Mouse (Mus musculus) MEL (cell line): ENCODE data around the gene Fam213a. TPM values are rescaled to one million over a fixed set of nuclear protein-coding genes. Genes with fewer than 3 reads are reported as not detected.

Source experiments
- CHD2 ChIP-seq: IDR thresholded peaks from 2 replicates; pipeline ENCODE4 v1.6.1; 2011; ENCODE audit warnings: low read length, improper control_type of control experiment
- CTCF ChIP-seq, 3 experiments: IDR thresholded peaks in 2 of 3; conservative IDR thresholded peaks in 1 of 3; 2 replicates each; pipeline ENCODE4 v1.5.1; 2011 to 2012; ENCODE audit warnings: low read length in 3 of 3, low read depth in 2 of 3, mild to moderate bottlenecking in 2 of 3, improper control_type of control experiment in 1 of 3, inconsistent platforms in 1 of 3, mixed read lengths in 1 of 3, moderate library complexity in 1 of 3; ENCODE audit not compliant: control insufficient read depth in 1 of 3, insufficient read depth in 1 of 3, poor library complexity in 1 of 3, severe bottlenecking in 1 of 3
- ELF1 ChIP-seq: IDR thresholded peaks from 2 replicates; pipeline ENCODE4 v1.6.1; 2014; ENCODE audit warnings: low read depth, mild to moderate bottlenecking, inconsistent platforms, low read length, improper control_type of control experiment, moderate library complexity
- EP300 ChIP-seq, 2 experiments: IDR thresholded peaks; 2 replicates each; pipeline ENCODE4 v1.6.1; 2011; ENCODE audit warnings: improper control_type of control experiment in 2 of 2, low read length in 2 of 2, low read depth in 1 of 2, mild to moderate bottlenecking in 1 of 2
- MAFK ChIP-seq: IDR thresholded peaks from 2 replicates; pipeline ENCODE4 v1.6.1; 2011; ENCODE audit warnings: low read depth, mild to moderate bottlenecking, low read length, improper control_type of control experiment, borderline replicate concordance
- MYC ChIP-seq: IDR thresholded peaks from 2 replicates; pipeline ENCODE4 v1.6.1; 2011; ENCODE audit warnings: low read depth, mild to moderate bottlenecking, low read length, improper control_type of control experiment, moderate library complexity
- NRF1 ChIP-seq: IDR thresholded peaks from 2 replicates; pipeline ENCODE4 v1.6.1; 2014; ENCODE audit warnings: low read depth, mild to moderate bottlenecking, inconsistent platforms, low read length, improper control_type of control experiment, moderate library complexity; ENCODE audit not compliant: poor library complexity, insufficient read depth, severe bottlenecking
- RCOR1 ChIP-seq: IDR thresholded peaks from 2 replicates; pipeline ENCODE4 v1.6.1; 2012; ENCODE audit warnings: low read depth, mild to moderate bottlenecking, inconsistent platforms, low read length, improper control_type of control experiment
- SIN3A ChIP-seq: IDR thresholded peaks from 2 replicates; pipeline ENCODE4 v1.6.1; 2012; ENCODE audit warnings: low read length, improper control_type of control experiment, inconsistent platforms
- SMC3 ChIP-seq: IDR thresholded peaks from 2 replicates; pipeline ENCODE4 v1.6.1; 2011; ENCODE audit warnings: low read depth, low read length, improper control_type of control experiment
- TAL1 ChIP-seq: IDR thresholded peaks from 2 replicates; pipeline ENCODE4 v1.6.1; 2012; ENCODE audit warnings: mild to moderate bottlenecking, inconsistent platforms, low read length, moderate library complexity, mixed read lengths
- TCF12 ChIP-seq: IDR thresholded peaks from 2 replicates; pipeline ENCODE4 v1.6.1; 2014; ENCODE audit warnings: low read depth, mild to moderate bottlenecking, inconsistent platforms, low read length, improper control_type of control experiment, moderate library complexity
- UBTF ChIP-seq: IDR thresholded peaks from 2 replicates; pipeline ENCODE4 v1.6.1; 2012; ENCODE audit warnings: low read depth, mild to moderate bottlenecking, inconsistent platforms, low read length, improper control_type of control experiment, moderate library complexity, borderline replicate concordance; ENCODE audit not compliant: insufficient read depth
- USF2 ChIP-seq, 2 experiments: IDR thresholded peaks; 2 replicates each; pipeline ENCODE4 v1.6.1; 2011 to 2012; ENCODE audit warnings: improper control_type of control experiment in 2 of 2, low read length in 2 of 2, borderline replicate concordance in 1 of 2, inconsistent platforms in 1 of 2, low read depth in 1 of 2, mild to moderate bottlenecking in 1 of 2; ENCODE audit not compliant: insufficient read depth in 1 of 2
- ZKSCAN1 ChIP-seq: IDR thresholded peaks from 2 replicates; pipeline ENCODE4 v1.6.1; 2012; ENCODE audit warnings: low read depth, mild to moderate bottlenecking, inconsistent platforms, low read length, improper control_type of control experiment, moderate library complexity
- ZMIZ1 ChIP-seq: IDR thresholded peaks from 2 replicates; pipeline ENCODE4 v1.6.1; 2012; ENCODE audit warnings: low read depth, mild to moderate bottlenecking, inconsistent platforms, low read length, improper control_type of control experiment, moderate library complexity
- polyA plus RNA-seq, 2 experiments: library from polyadenylated mRNA; stranded (reverse) in 1 of 2; unstranded in 1 of 2; fragments of >175 nt in 1 of 2; fragments of >200 nt in 1 of 2; gene quantifications; 2 replicates each; pipeline versions ENCODE4 v1.2.1 to v1.2.4; 2012; ENCODE audit warnings: low replicate concordance in 2 of 2, low read depth in 1 of 2; ENCODE audit not compliant: insufficient read length in 2 of 2, insufficient read depth in 1 of 2, missing spikeins in 1 of 2
- total RNA-seq: library from RNA; depleted of rRNA; stranded (reverse); fragments of 300-350 nt; gene quantifications from 2 replicates; pipeline ENCODE4 v1.2.3, GENCODE M21; 2012; rRNA removed

Gene Fam213a
- total and polyA plus RNA-seq, 3 experiments: 19.2 to 28.5 TPM; not detected in 1

- TF ChIP-seq MYC (no peak), MAFK (no peak), ZMIZ1 (no peak), NRF1 (no peak), ZKSCAN1 (no peak), USF2 (IDR thresholded peaks at IDR 0.05; ENCODE audit: borderline replicate concordance in 1 of 2, insufficient read depth in 1 of 2, low read depth in 1 of 2, low read length in 2 of 2) (no peak), RCOR1 (peak; percentile 53; the same call in 1 of the 2 replicates), TAL1 (no peak), SMC3 (no peak), TCF12 (peak; percentile 48), CHD2 (no peak), CTCF (IDR thresholded peaks at IDR 0.05 in 2 of 3, conservative IDR thresholded peaks at IDR 0.05 in 1 of 3; ENCODE audit: control insufficient read depth in 1 of 3, insufficient read depth in 1 of 3, low read depth in 2 of 3, low read length in 3 of 3, poor library complexity in 1 of 3, severe bottlenecking in 1 of 3) (no peak), SIN3A (peak; percentile 49; the same call in 1 of the 2 replicates), UBTF (no peak), ELF1 (no peak), EP300 (IDR thresholded peaks at IDR 0.05; ENCODE audit: low read depth in 1 of 2, low read length in 2 of 2) (peak; percentile 49 to 65; a peak in 3 of 4 replicates)
Observed at GRCm38 (mm10) chr14:40943802-40944201, 69.8 kb downstream of the Fam213a start (continued).

Other genes with a start within 250 kb of the Fam213a start
- gene Sh2d4b, start 120.5 kb downstream of the Fam213a start, total RNA-seq: 0.12 TPM in 1 of 2 replicates, not detected in the other
- gene Sh2d4b, start 120.5 kb downstream of the Fam213a start, polyA plus RNA-seq: under 1 TPM in 1 of 2 experiments, not detected in 1; 0.26 TPM
- 16.7 and 24.8 TPM in 2 replicates for gene Tspan14, start 47.0 kb downstream of the Fam213a start, total RNA-seq
- 10 to 100 TPM in 1 of 2 experiments, not detected in 1; 29.9 TPM for gene Tspan14, start 47.0 kb downstream of the Fam213a start, polyA plus RNA-seq
- not detected in 2 replicates for gene Dydc2, start 55.4 kb upstream of the Fam213a start, total RNA-seq
- gene Dydc2, start 55.4 kb upstream of the Fam213a start, polyA plus RNA-seq: not detected
- not detected in 2 replicates for gene Dydc1, start 59.1 kb upstream of the Fam213a start, total RNA-seq
- not detected for gene Dydc1, start 59.1 kb upstream of the Fam213a start, polyA plus RNA-seq
- gene Mat1a, start 91.2 kb upstream of the Fam213a start, total RNA-seq: not detected in 2 replicates
- gene Mat1a, start 91.2 kb upstream of the Fam213a start, polyA plus RNA-seq: not detected
- not detected in 2 replicates for gene Sftpa1, start 118.0 kb upstream of the Fam213a start, total RNA-seq
- not detected for gene Sftpa1, start 118.0 kb upstream of the Fam213a start, polyA plus RNA-seq
- not detected in 2 replicates for gene Mbl1, start 137.7 kb upstream of the Fam213a start, total RNA-seq
- not detected for gene Mbl1, start 137.7 kb upstream of the Fam213a start, polyA plus RNA-seq
- gene Sftpd, start 171.4 kb upstream of the Fam213a start, total RNA-seq: not detected in 2 replicates
- not detected for gene Sftpd, start 171.4 kb upstream of the Fam213a start, polyA plus RNA-seq